Mouse (Mus musculus) retina, embryonic 14.5 days (tissue): Measurements from ENCODE around the gene Mtss1l.
A peak's percentile ranks its signal among the peaks of the same experiment; 100 is the strongest.

Experiments
- DNase-seq: peaks from one replicate; pipeline ENCODE4 v3.0.0-alpha.2; 2015; ENCODE audit warnings: low spot score

The Mtss1l gene

DNA sequence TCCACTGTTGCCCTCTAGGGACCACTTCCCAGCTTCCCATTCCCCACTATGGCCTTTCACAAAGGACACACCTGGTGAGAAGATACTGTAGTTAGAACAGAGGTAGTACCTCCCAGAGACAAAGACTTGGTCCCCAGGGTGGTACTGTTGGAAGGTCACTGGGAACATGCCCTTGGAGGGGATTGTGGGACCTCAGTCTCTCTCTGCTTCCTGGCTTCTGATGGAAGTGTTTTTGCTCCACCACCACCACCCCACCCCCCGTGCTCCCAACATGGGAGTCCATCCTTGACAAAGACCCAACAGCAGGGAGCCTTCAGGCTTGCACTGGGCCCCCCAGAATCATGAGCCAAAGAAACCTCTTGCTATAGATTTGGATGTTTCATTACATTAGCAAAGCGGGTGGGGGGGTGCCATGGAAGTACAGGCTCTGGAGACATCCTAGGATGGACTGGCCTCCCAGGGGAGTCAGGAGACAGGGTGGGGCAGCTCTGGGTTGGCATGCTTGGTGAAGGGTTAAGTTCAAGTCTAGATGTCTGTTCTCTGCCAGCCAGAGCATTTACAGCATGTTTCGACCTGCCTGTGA is 14.9 kb upstream of the Mtss1l start:
- no peak for DNase-seq

DNA sequence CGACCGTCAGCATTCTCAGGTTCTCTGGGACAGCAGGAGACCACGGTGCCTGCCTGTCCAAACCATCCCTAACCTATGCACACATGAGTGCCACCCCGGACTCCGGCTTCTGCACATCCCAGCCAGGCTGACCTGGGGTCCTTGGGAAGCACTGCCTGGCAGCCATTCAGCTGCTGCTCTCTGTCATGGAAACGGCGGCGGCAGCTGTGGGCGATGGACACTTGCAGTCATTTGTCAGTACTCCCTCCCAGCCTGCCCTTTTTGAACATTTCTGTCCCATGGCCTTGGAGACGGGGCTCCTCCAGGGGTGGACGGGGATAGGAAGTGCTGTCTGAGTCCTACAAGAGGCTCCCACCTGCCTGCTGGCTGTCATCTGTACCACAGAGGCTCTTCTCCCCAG is 12.8 kb upstream of the Mtss1l start:
- DNase-seq = no peak

DNA sequence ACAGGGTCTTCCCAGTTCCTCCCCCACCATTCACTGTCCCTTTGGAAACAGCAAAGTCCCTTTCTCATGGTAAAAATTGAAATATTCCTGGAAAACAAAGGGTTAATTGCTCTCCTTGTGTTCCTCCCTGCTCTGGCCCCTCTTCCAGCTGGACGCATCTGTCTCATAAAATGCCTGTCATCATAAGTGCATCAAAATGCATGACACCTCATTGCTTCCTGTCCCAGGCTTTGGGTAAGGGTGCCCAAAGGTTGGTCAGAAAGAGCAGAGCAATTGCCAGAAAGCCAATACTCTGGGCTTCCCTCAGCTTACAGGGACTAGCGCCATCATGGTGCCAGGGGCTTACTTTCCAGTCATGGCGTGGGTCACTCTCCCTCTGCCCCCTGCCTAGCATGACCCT is 10.7 kb upstream of the Mtss1l start:
- peak; percentile 50 for DNase-seq

DNA sequence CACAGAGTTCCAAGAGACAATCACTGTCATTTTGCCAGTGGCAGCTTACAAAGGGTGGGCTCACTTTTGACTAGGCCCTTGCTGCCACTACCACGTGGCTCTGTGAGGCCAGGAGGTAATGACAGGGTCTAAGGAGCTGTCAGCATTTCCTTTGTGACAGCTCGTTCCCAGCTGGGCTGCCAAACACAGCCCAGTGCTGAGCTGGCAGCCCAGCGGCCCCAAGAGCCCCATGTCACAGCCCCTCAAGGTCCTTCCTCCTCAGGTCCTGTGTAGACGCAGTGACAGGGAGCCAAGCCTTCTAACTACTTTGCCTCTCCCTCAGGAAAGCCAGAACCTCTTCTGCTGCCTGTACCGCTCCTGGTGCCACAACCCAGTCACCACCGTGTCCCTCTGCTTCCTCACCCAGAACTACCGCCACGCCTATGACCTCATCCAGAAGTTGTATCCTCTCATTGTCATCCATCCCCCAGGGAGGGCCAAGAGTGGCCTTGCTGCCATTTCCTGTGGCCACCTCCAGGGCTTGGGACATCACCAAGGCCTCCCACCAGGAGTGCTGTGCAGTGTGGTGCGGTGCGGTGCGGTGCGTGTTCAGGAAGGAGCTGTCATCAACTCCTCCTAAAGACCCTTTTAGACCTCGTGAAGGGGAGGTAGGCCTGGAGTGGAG is 9.9 kb upstream of the Mtss1l start:
- no peak for DNase-seq

DNA sequence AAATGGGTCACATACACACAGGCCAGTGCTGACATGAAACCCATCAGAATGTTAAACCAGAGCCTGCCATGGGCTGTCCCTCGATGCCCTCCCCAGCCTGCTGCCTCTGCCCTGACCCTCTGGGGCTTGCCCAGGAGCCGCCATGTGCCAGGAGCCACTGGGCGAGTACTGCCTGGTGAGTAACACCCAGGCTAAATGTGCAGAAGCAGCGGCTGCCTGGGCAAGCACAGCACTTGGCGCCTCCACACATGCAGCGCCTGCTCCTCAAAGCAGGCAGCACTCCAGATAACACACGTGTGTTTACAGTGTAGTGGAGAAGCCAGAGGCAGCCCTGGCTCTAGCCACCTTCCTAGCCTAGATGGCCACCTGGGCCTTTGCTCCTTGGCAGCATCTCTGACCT is 8.2 kb upstream of the Mtss1l start:
- no peak for DNase-seq

DNA sequence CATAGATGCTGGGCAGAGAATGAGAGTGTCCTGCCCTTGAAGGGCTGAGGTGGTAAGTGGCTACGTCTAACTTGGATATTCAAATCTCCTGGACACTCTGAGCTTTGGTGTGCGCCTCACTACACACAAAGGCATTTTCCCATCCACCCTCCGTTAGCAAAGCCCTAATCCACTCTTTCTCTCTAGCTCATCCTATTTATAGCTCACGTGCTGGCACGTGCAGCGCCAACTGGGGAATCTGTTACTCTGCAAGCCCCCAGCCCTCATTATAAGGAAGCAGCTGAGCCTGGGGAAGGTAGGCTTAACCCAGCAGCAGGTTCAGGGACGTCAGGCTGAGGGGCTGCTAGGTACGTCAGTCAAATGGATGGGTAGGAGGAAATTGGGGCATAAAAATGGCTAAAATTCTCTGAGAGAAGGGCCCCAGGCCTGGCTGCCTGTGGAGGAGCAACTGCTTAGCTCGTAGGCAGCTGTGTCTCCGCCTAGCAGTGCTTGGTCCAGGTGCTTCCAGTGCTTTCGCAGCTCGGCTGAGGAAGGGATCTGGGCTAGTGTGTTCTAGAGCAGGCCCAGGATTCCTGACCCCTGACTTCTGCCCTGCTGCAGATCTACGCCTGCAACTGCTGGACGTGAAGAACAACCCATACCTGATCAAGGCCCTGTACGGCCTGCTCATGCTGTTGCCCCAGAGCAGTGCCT is 6.3 kb upstream of the Mtss1l start:
- DNase-seq = no peak

DNA sequence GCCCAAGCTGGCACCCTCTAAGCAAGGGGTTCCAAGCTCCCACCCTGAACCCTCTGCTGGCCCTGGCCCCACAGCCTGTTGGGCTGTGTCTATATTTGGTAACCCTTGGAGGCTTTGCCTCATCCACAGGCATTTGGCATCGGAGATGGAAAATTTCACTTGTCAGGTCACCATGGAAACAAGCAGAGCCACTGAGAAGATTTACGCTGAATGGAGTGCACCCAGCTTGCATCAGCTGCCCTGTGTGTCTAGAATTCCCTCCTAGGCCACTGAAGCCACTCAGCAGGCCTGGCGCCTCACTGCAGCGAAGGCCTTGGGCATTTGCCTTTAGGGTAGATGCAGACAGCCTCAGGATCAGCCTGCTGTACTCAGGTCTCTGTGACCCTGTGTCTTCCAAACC is 5.2 kb upstream of the Mtss1l start:
- no peak for DNase-seq

DNA sequence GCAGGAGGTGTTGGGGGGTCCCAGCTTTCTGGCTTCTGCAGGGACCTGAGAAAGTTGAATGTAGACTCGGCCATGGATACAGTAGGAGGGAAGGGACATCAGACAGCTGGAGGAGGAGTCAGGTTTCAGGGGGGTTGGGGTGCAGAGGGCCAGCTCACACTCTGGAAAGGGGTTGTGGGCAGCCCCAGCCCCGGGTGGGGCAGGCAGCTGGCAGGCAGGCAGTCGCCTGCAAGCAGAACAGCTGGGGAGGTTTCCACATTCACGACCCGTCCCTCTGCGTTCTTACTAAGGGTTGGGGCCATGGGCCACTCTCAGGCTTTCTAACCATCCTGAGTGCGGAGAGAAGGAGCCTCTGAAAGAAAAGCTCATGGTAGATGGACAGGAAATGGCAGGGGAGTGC is 4.1 kb upstream of the Mtss1l start:
- no peak for DNase-seq

DNA sequence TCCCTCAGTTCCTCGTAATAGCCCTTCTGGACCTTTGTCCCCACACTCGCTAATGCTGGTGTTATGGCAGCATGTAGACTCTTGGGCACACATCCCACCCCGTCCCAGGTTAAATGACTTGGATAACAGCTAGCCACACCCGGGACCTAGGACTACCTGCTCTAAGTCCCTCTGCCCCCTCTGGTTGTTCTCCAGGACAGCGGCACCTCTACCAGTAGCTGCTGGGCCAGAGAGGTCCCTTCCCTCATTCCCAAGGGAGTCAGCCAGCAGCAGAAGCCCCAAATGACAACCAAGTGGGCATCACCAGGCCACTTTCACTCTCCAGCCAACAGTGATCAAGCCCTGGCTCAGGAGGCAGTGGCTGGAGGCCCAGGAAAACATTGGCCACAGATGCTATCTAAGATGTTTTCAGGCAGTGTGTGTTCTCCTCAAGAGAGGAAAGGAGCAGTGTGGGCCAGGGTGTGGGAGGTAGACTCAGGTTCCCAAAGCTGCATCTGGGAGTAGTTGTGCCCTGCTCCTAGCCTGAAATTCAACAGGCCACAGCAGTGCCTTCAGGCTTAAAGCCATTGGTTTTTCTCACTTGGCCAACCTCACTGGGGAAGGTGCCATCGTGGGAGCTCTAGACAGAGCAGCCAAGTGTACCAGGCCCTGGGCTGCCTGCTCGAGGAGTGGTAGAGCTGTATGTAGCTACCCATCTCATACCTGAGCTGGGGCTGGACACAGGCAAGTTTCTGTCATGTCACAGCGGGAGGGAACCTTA is 2.9 kb upstream of the Mtss1l start:
- DNase-seq = no peak

DNA sequence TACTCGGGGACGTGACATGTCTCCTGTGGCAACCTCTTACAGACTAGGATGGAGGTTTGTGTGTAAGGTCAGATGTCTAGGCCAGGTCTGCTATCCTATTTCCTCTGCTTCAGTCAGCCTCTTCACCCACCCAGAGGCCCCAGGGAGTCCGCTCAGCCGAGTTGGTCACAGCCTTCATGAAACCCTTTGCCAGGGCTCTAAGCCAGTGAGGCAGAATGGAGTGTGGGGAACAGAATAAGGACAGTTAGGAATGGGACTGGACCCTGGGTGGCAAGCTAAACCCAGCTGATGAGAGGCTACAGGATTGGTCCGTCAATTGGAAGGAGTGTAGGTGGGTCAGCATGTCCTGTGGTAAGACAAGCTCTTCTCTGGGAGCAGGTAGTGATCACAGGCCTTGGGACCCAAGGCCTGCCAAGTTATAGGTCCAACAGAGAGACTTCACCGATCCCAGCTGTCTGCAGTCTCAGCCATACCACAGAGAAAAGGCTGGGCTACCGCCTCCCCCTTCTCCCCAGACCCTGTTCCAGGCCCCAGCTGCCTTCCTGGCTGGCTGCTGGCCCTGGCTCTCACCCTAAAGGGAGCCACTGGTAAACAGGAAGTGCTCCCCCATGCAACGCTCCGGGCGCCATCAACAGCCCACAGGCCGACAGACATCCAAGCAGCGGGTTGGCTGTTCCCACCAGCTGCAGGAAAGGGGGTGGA is 2.2 kb upstream of the Mtss1l start:
- DNase-seq = no peak

DNA sequence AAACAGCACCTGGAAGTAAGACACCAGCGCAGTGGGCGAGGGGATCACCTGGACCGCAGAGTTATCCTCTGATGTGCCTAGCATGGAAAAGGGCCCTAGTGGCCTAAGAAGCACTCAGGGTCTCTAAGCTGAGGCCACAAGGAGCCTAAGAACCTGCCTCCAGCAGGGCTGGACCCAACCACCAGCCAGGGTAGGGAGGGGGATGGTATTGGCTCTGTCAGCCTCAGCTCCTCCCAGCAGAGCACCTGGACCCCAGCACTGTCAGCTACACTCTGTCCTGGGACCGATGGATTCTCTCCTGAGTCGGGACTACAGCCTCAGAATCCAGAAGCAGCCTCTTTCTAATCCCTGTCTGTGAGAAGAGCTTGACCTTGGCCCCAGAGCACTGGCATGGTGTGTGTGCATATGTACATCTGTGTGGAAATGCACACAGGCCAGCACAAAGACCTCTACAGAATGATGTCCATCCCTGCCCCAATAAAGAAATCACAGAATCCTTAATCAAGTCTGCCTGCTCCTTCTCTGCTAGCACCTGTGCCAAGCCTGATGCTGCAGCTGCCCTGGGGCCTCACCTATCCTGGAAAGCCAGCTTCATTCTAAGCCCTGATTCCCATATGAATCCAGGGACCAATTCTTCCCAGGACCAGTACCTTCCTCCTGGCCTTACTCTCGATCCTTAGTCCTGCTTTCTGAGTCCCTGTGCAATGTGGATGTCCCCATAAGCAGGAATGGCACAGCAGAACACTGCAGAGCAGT is 1.2 kb upstream of the Mtss1l start:
- DNase-seq = no peak

DNA sequence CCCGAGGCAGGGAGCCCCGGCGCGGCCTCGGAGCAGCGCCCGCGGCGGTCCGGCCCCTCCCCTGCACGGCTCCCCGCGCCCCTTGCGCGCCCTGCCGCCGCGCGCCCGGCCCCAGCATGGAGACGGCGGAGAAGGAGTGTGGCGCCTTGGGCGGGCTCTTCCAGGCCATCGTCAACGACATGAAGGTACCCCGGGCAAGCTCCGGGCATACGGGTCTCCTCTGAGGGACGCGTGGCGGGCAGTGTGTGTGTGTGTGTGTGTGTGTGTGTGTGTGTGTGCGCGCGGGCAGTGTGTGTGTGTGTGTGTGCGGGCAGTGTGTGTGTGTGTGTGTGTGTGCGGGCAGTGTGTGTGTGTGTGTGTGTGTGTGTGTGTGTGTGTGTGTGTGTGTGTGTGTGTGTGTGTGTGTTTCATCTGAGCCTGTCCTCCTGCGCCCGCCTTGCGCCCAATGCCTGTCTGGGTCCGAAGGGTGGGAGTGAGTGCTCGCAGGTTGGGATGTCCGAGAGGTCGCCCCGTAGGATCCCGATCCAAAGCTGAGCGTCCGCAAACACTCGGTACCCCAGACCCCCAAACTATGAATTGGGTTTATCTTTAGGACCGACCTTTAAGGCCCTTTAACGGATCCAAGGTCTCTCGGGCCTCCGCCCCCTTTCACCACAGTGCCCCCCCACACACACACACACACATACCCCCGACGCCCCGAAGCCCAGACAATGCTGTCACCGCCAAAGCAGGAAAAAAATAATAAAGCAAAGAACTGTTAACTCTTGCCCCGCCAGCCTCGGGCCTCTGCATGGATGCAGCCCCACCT is 534 bp downstream of the Mtss1l start:
- DNase-seq = no peak

DNA sequence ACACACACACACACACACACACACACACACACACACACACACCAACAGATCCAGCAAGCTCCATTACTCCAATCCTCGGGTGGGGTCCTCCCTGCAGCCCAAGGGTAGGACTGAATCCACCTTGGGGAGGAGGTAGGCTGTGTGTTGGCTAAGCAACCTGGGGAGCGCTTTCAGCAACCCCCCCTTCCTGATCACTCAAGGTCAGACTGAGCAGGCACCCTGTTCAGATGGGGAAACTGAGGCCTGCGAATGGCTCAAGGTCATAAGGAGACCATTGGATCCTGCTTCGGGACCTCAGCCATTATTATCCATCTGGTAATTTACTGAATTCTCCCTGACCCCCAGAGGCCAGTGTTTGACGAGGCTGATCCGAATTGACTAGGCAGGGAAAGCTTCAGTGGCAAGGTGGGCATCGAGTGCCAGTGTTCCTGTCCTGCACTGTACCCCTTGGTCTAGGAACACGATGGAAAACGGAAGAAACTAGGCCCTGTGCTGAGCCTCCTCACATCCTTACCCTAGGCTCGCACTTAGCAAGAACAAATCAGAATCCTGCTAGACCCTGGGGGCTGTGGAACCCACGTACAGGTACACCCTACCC is 1.2 kb downstream of the Mtss1l start:
- no peak for DNase-seq

DNA sequence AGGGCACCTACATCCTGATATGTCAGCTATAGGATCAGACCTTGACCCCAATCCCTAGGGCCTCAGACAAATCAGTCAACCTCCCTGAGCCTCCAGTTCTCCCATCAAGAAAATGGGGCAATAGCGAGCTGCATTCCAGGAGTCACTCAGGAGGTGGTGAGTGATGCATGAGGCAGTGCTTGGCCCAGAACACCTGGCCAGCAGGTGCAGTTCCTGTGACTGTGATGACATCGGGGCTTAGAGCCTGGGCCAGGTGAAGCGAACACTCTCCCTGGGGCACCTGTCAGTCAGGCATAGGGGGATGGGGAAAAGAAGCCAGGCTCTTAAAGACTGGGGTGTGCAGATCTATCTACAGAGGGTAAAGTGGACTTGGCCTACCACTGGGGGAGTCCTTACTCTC is 3.2 kb downstream of the Mtss1l start:
- DNase-seq = no peak

DNA sequence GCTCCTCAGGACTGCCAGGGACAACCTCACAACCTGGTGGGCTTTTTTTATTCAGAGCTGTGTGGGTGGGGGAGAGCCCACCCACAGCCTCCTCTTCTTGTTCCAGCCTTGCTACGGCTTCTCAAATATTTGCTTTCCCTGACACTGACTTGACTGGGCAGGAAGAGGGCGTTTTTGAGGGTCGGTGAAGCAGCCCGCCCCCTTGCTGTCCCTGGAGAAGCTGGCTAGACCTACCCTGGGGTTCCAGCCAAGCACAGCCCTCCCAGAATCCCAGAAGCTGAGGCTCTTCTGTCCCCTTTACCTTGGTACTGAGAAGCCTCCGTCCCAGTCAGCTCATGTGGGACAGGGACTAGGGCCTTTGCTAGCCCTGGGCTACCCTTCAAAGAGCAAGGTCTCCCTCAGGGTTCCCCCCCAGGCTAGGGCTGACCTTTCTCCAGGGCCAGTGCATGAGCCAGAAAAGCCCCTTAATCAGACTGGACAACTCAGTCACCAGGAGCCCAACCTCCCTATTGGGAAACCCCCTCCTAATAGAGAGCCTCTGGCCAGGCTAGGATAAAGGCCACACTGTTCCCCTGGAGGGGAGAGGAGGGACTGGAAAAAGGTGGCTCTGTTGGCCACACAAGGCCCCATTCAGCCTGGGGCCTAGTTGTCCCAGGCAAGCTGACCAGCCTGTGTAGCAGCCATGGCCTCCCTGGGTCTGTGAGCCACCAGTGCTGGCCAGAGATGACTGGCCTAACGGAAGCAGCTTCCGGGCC is 4.0 kb downstream of the Mtss1l start:
- DNase-seq = no peak

DNA sequence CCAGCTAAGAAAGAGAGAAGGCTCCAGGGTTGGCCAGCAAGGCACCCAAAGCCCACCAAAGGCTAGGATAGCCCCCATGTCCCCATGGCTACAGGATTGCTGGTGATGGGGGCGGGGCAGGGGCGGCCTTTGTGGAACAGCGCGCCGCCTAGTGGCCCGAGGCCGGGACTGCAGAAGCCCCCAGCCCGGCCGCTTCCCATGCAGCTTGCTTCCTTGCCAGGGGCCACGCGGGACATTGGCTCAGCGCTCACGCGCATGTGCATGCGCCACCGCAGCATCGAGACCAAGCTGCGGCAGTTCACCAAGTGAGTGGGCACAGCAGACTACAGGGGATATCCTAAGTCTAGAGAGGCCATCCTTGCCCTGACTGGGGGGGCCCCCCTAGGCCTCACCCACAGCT is 5.6 kb downstream of the Mtss1l start:
- peak; percentile 89 for DNase-seq

DNA sequence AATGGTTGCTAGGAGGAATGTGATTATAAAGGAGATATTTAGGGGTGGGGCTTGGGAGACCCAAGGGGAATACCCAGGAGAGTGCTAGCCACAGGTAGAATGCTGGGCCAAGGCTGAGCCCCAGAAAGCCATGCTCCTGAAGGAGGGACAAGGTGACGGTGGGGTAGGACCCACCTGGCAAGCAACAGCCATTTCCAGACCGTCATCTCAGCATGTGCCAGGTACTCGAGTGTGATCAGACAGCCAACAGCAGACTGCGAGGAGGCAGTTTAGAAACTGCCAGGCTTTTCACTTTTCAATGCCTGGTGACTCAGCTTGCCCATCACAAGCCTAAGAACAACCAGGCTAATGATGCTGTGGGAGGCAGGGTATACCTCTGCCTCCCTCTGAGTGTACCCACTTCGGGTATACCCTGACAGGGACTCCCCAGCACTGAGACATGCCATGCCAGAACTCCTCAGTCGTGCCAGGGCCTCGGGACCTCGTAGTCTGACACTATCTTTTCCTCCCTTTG is 10.1 kb downstream of the Mtss1l start:
- DNase-seq = no peak

DNA sequence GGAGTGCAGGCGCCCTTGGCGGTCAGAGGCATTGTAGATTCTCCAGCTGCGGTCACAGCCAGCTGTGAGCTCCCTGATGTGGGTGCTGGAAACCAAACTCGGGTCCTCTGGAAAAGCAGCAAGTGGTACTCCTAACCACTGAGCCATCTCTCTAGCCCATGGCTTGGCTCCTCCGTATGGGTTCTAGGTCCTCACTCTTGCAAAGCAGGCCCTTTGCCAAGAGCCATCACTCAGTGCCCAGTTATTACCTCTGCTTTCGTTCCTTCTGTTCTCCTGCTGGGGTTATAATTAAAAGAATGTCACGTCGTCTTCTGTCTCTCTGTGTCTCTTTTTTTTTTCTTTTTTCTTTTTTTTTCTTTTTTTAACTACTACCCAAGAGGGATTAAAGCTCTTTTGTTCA is 11.8 kb downstream of the Mtss1l start:
- DNase-seq = no peak

DNA sequence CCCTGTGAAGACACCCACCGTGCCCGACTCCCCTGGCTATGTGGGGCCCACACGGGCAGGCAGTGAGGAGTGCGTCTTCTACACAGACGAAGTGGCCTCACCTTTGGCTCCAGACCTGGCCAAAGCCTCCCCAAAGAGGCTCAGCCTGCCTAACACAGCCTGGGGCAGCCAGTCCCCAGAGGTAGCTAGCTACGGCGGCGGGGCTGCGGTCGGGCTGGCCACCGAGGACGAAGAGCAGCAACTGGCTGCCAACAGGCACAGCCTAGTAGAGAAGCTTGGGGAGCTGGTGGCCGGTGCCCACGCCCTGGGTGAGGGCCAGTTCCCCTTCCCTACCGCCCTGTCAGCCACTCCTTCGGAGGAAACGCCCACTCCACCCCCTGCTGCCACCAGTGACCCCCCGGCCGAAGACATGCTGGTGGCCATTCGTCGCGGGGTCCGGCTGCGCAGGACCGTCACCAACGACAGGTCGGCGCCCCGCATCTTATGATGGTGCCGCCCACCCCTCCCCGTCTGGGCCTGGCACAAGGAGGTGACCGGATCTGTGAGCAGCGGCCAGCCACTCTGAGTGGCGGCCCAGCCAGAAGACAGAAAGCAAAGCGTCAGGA is 17.4 kb downstream of the Mtss1l start:
- no peak for DNase-seq
